Mouse (Mus musculus) neural tube, embryonic 13.5 days (tissue): ENCODE measurements around the gene Pnp. TPM values are rescaled to one million over a fixed set of nuclear protein-coding genes. Genes with fewer than 3 reads are reported as not detected.
"Not testable (repeated sequence)": the region's sequence is repeated elsewhere in the genome, so short reads cannot be mapped to it uniquely, and the experiment has no call there.

Source experiments
- ATAC-seq: fragments of 200-750 bp; cut with Nextera tagmentation; 2 replicates; pipeline ENCODE4 v1.8.0; 2017; ENCODE audit warnings: low read depth, mild to moderate bottlenecking, moderate TSS enrichment, moderate library complexity
- H3K27ac ChIP-seq: fragments of 300-500 bp; sonication (generic); replicated peaks from 2 replicates; pipeline ENCODE4 v1.5.1; 2015; ENCODE audit warnings: moderate library complexity, mild to moderate bottlenecking, inconsistent platforms
- H3K27me3 ChIP-seq: fragments of 300-500 bp; sonication (generic); 2 replicates; pipeline ENCODE4 v1.6.1; 2015; ENCODE audit warnings: mild to moderate bottlenecking, inconsistent platforms
- H3K36me3 ChIP-seq: fragments of 300-500 bp; sonication (generic); 2 replicates; pipeline ENCODE4 v1.6.1; 2015; ENCODE audit warnings: mild to moderate bottlenecking, inconsistent platforms
- H3K4me1 ChIP-seq: fragments of 300-500 bp; sonication (generic); replicated peaks from 2 replicates; pipeline ENCODE4 v1.6.1; 2015; ENCODE audit warnings: inconsistent platforms
- H3K4me2 ChIP-seq: fragments of 300-500 bp; sonication (generic); 2 replicates; pipeline ENCODE4 v1.6.1; 2015; ENCODE audit warnings: inconsistent platforms, mild to moderate bottlenecking, moderate library complexity
- H3K4me3 ChIP-seq: fragments of 300-500 bp; sonication (generic); 2 replicates; pipeline ENCODE4 v1.5.1; 2015; ENCODE audit warnings: mild to moderate bottlenecking, inconsistent platforms
- H3K9ac ChIP-seq: fragments of 300-500 bp; sonication (generic); 2 replicates; pipeline ENCODE4 v1.6.1; 2015; ENCODE audit warnings: moderate library complexity, mild to moderate bottlenecking, inconsistent platforms
- H3K9me3 ChIP-seq: fragments of 300-500 bp; sonication (generic); 2 replicates; pipeline ENCODE4 v1.6.1; 2016; ENCODE audit warnings: inconsistent platforms
- WGBS: fragments of 180-500 bp; shearing (Covaris S2); methylation state at CpG from one replicate; pipeline ENCODE4 v1.1.7; 2015; 5-methylcytosine and 5-hydroxymethylcytosine counted together
- polyA plus RNA-seq: library from polyadenylated mRNA; unstranded; fragments of >200 nt; fragmentation: Nextera tagmentation; extraction: Ambion mirVana; gene quantifications from 2 replicates; pipeline ENCODE4 v1.2.1, GENCODE M21; 2015

The Pnp gene
- polyA plus RNA-seq, 1 experiment from 2014 or later = 25.8 TPM

DNA sequence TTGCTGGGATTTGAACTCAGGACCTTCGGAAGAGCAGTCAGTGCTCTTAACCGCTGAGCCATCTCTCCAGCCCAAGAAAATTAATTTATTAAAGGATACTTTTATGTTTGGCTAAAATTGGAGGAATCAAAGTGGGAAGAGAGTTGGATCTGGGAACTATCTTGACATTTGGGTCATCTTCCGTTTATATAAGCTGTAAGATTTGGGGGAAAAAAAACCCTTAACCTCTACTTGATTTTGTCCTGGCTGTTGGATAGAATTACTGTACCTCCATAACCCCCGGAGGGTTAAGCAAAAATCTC lies 26.1 kb upstream of the Pnp start:
- no peak for ATAC-seq
- Histone ChIP-seq H3K9me3 (no peaks in the 10 kb centered on the region), H3K27ac (no peak overlapping the region), H3K4me1 (peaks cover 8% of the 10 kb centered on the region), H3K27me3 (no peaks in the 10 kb centered on the region), H3K4me3 (no peak overlapping the region), H3K9ac (no peak overlapping the region), H3K4me2 (no peak overlapping the region), H3K36me3 (no peaks in the 10 kb centered on the region)
- WGBS = 84% methylated on average over 4 of the region's 4 CpGs

DNA sequence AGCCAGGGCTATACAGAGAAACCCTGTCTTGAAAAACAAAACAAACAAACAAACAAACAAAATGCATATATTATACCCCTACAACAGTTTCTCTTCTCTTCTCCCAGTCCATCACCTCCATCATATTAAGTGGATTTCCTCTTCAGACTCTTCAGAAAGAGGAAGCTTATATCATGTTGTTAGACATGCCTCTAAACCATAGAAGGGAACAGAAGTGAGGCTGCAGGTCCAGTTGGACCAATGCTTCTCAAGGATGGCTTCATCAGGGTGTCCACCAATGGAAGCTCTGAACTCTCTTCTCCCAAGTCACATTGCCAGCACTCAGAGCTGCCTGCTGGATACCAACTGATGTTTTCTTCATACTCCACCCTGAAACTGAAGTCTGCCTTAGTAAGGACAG lies 25.6 kb upstream of the Pnp start:
- H3K4me3 ChIP-seq, H3K4me1 ChIP-seq, H3K4me2 ChIP-seq, H3K36me3 ChIP-seq, H3K9me3 ChIP-seq, H3K9ac ChIP-seq, ATAC-seq, H3K27ac ChIP-seq, H3K27me3 ChIP-seq: not testable (repeated sequence)

DNA sequence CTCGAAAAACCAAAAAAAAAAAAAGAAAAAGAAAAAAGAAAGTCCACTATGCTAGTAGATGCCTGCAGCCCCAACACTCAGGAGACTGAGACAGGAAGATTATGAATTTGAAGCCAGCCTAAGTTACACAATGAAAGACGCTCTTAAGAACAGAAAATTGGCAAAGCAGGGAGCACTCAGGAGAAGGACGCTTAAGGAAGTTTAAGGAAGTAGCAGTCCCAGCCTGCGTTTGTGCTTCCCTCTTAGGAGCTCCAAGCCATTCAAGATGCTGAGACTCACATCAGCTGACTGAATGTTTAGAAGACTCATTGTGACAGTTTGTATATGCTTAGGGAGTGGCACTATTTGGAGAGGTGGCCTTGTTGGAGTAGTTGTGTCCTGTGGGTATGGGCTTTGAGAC lies 22.8 kb upstream of the Pnp start:
- Histone ChIP-seq H3K9ac (no peak overlapping the region), H3K27me3 (no peaks in the 10 kb centered on the region), H3K4me2 (no peak overlapping the region), H3K4me3 (no peak overlapping the region), H3K27ac (no peak overlapping the region), H3K9me3 (no peaks in the 10 kb centered on the region), H3K36me3 (peaks cover 21% of the 10 kb centered on the region), H3K4me1 (peaks cover 8% of the 10 kb centered on the region)
- no peak for ATAC-seq
- 82% methylated on average over 4 of the region's 4 CpGs for WGBS

DNA sequence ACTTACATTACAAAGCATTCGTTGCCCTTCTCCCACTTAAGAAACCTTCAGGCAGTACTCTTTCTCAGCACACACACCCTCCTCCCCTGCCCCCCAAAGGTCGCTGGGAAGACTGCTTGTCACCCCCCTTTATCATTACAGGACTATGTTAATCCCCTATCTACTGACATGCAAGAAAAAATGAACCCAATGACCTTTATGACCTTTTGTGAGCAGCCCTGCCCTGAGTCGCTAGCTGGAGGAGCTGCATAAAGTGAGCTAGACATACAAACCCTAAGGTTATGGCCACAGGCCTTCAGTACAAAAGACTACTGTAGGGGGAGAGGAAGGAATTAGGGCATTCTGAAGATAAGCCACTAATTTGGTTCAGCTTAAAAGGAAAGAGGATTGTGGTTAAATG lies 19.5 kb upstream of the Pnp start:
- H3K9me3 ChIP-seq = no peaks in the 10 kb centered on the region
- no peak overlapping the region for H3K9ac ChIP-seq
- 63% methylated on average over 3 of the region's 3 CpGs for WGBS
- ATAC-seq = no peak
- no peak overlapping the region for H3K4me3 ChIP-seq
- no peaks in the 10 kb centered on the region for H3K4me1 ChIP-seq
- H3K27ac ChIP-seq = no peak overlapping the region
- H3K27me3 ChIP-seq = no peaks in the 10 kb centered on the region
- peaks cover 51% of the 10 kb centered on the region for H3K36me3 ChIP-seq
- no peak overlapping the region for H3K4me2 ChIP-seq

DNA sequence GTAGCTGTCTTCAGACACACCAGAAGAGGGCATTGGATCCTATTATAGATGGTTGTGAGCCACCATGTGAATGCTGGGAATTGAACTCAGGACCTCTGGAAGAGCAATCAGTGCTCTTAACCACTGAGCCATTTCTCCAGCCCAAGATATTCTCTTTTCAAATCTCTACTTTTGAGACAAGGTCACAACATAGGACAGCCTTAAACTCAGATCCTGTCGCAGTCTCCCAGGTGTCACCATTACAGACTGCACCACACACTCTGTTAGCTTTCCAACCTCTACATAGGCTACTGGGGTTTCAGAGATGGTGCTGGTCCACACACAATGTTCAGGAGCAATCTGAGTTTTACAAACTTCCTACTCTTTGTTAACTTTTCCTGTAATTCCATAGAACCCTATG lies 7.4 kb upstream of the Pnp start:
- WGBS = 85% methylated on average over 1 of the region's 1 CpGs

DNA sequence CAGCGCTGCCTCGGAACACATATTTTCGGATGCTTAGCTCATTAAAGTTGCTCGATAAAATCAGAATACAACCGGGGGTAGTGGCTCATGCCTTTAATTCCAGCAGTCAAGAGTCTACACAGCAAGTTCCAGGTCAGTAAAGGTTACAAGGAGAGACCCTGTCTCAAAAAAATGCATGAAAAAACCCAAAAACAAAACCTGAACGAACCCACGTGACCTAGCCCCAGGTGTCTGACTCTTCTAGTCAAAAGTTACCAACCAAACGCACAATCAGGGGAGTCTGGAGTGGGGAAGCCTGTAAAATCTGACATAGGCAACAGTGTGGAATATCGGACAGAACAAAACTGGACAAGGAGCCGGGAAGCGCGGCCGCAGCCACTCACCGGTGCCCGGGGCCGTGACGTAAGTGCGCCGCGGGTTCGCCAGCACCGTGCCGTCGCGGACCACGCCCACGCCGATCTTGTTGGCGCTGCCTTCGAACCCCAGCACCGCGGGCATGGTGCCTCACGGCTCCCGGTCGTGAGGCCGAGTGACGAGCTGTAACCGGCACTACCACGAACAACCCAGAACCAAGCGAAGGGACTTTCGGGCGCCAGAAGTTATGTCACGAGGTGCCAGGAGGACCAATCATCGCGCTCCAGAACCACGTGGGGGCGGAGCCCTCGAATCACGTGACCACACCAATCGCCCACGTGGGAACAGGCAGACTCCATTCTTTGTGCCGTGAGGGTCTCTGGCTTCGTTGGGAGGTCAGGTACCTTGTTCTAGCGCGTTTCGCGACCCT lies 6.4 kb upstream of the Pnp start, which contains the start of the genes Osgep and Apex1:
Osgep (minus strand) TSS at position 613 of the 784 bp plus-strand sequence.
Apex1 (plus strand) TSS at position 688 of the 784 bp plus-strand sequence.
- no peaks in the 10 kb centered on the region for H3K9me3 ChIP-seq
- H3K4me1 ChIP-seq = peaks cover 46% of the 10 kb centered on the region
- H3K9ac ChIP-seq = peak within 1 kb of the TSS; percentile 84
- ATAC-seq = peak; percentile 96
- H3K4me3 ChIP-seq = peak within 1 kb of the TSS; percentile 78
- H3K4me2 ChIP-seq = peak within 1 kb of the TSS; percentile 87
- H3K36me3 ChIP-seq = peaks cover 41% of the 10 kb centered on the region
- no peaks in the 10 kb centered on the region for H3K27me3 ChIP-seq
- WGBS = under 1% methylated on average over 57 of the region's 57 CpGs
- H3K27ac ChIP-seq = peak within 1 kb of the TSS; percentile 93

More for the DNA sequence above, 7.4 kb upstream of the Pnp start:
- H3K9me3 ChIP-seq, H3K27ac ChIP-seq, H3K9ac ChIP-seq, ATAC-seq, H3K27me3 ChIP-seq: not testable (repeated sequence)
- Histone ChIP-seq H3K4me2 (peak overlapping the region; percentile 87), H3K36me3 (peaks cover 31% of the 10 kb centered on the region), H3K4me3 (peak overlapping the region; percentile 78), H3K4me1 (peaks cover 36% of the 10 kb centered on the region)

DNA sequence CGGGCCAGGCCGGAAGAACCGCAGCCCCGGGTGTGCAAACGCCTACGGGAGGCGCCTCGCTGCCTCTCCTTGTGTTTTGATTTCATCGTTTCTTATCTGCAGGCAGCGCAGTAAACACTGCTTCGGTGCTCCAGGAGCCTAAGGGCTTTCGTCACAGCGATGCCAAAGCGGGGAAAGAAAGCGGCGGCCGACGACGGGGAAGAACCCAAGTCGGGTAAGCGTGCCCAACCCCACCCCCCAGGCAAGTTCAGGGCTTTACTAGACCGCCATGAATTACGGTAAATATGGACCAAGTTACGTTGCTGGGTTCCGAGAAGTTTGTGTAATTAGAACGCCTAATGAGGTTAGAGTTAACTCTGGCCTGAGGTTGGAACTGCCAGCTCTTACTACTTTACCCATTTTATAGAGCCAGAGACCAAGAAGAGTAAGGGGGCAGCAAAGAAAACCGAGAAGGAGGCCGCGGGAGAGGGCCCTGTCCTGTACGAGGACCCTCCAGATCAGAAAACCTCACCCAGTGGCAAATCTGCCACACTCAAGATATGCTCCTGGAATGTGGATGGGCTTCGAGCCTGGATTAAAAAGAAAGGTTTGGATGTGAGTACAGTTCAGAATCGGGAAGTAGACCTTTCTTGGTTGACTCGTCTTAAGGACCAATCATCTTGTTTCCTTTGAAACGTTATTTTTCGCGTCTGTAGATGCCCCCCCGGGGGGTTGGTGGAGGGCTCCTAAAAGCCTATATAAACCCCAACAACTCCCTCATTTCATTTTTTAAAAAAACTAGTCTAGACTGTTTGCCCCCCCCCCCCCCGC lies 5.6 kb upstream of the Pnp start:
- Histone ChIP-seq H3K27me3 (no peaks in the 10 kb centered on the region), H3K4me1 (peaks cover 55% of the 10 kb centered on the region), H3K4me3 (peak overlapping the region; percentile 78), H3K27ac (peak overlapping the region; percentile 93), H3K4me2 (peak overlapping the region; percentile 87), H3K9me3 (no peaks in the 10 kb centered on the region), H3K9ac (peak overlapping the region; percentile 84), H3K36me3 (peaks cover 38% of the 10 kb centered on the region)
- ATAC-seq = peak; percentile 48
- WGBS = under 1% methylated on average over 38 of the region's 38 CpGs

DNA sequence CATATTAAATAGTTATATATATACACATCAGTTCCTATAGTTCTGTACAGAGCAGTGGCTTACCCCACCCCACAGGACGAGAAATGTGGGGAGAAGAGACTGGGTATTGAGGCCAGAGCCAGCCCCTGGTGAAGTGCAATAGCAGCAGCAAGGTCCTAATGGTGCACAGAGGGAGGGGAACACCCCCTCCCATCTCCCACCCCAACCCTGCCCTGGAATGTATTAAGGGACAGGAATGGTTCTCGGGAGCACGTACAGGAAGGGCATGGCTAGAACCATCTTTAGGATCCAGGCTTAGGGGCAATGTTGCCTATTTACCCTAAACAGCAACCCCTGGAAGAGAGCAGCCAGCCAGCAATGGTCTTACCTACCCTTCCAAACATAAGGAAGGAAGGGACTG lies 3.5 kb upstream of the Pnp start:
- no peaks in the 10 kb centered on the region for H3K9me3 ChIP-seq
- no peak for ATAC-seq
- peaks cover 38% of the 10 kb centered on the region for H3K36me3 ChIP-seq
- no peak overlapping the region for H3K4me3 ChIP-seq
- WGBS = 64% methylated on average over 3 of the region's 3 CpGs
- no peak overlapping the region for H3K9ac ChIP-seq
- no peak overlapping the region for H3K4me2 ChIP-seq
- peaks cover 64% of the 10 kb centered on the region for H3K4me1 ChIP-seq
- H3K27ac ChIP-seq = no peak overlapping the region
- H3K27me3 ChIP-seq = no peaks in the 10 kb centered on the region

DNA sequence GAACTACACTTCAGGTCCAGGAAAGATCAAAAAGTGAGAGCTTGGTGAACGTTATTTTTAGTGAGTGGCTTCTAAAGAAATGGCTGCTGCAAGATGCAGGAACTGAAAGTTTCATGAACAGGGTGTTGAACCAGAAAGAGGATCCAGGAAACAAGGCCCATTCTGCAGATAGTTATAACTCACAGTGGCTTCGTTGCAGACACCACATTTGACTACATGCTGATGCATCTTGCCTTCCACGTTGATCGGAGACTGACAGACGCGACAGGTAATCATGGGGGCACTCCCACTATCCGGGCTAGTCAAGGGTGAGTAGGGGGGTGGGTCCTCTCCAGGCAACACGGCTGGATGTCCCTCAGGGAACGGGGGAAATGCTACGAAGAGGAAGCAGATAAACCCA lies 931 bp upstream of the Pnp start:
- peaks cover 55% of the 10 kb centered on the region for H3K4me1 ChIP-seq
- no peak for ATAC-seq

DNA sequence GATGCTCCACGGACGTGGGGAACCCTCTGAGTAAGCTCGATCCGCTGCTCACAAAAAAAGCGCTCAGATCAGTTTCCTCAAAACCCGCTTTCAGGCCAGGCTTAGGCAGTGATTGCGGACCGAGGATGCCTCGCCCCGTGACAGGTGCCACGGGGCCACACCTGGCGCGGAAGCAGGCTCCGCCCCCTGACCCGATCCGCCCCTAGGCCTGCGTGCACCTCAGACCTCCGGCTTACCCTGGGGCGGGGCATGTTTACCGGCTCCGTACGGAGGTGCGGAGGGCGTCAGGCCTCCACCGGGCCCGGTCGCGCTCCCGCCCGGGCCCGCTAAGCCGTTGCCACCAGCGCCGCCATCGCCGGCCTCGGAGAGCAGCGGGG lies 517 bp upstream of the Pnp start:
- H3K9ac ChIP-seq = peak overlapping the region; percentile 99
- H3K4me1 ChIP-seq = peaks cover 55% of the 10 kb centered on the region
- ATAC-seq = peak; percentile 54
- no peaks in the 10 kb centered on the region for H3K27me3 ChIP-seq
- H3K36me3 ChIP-seq = peaks cover 38% of the 10 kb centered on the region
- WGBS = 0% methylated on average over 38 of the region's 38 CpGs
- peak overlapping the region; percentile 86 for H3K27ac ChIP-seq
- peak overlapping the region; percentile 99 for H3K4me3 ChIP-seq
- no peaks in the 10 kb centered on the region for H3K9me3 ChIP-seq
- peak overlapping the region; percentile 90 for H3K4me2 ChIP-seq

More for the DNA sequence above, 931 bp upstream of the Pnp start:
- peak overlapping the region; percentile 99 for H3K9ac ChIP-seq
- peak overlapping the region; percentile 86 for H3K27ac ChIP-seq
- H3K4me2 ChIP-seq = peak overlapping the region; percentile 90
- no peaks in the 10 kb centered on the region for H3K9me3 ChIP-seq
- peak overlapping the region; percentile 99 for H3K4me3 ChIP-seq
- WGBS = 18% methylated on average over 10 of the region's 10 CpGs
- H3K27me3 ChIP-seq = no peaks in the 10 kb centered on the region
- H3K36me3 ChIP-seq = peaks cover 38% of the 10 kb centered on the region

DNA sequence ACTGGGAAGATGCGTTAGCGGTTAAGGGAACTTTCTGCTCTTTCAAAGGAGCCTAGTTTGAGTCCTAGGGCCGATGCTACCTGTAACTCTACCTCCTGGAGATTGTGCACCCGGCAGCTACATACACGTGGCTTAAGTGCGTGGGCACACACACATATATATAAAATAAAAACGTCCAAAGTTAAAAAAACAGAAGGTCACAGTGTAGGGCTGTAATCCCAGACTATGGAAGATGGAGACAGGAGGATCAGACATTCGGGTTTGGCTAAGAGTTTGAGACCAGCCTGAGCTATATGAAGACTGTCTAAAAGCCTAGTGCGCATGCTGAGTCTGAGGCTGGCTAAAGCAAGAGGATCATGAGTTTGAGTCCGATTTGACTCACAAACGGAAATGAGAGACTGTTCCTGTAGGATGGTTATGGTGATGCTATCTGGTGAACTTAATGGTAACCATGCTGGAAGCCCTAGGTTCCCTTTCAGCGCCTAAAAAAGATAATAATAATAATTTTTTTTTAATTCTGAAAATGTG lies 675 bp downstream of the Pnp start:
- Histone ChIP-seq H3K27me3 (no peaks in the 10 kb centered on the region), H3K4me3 (peak overlapping the region; percentile 99), H3K27ac (peak overlapping the region; percentile 89), H3K36me3 (peaks cover 30% of the 10 kb centered on the region), H3K9ac (peak overlapping the region; percentile 73), H3K4me1 (peaks cover 44% of the 10 kb centered on the region), H3K4me2 (peak overlapping the region; percentile 74), H3K9me3 (no peaks in the 10 kb centered on the region)
- WGBS = 11% methylated on average over 12 of the region's 12 CpGs
- no peak for ATAC-seq

DNA sequence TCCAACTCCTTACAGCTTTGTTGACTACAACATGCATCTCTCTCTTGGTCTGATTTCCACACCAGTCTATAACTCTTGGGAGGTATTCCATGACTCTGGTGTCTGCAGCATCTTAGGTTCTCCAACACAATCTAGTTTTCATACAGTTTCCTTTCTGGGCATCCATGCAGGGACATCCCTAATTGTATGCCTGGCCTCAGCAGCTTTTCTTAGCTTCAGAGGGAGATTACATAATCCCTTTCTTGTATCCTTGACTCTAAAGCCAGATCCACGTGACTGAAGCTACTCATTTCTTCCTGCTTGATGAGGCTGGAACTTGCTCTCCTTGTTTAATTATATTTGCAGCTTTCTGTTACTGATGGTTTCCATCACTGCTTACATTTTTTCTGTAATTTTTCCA lies 5.8 kb downstream of the Pnp start:
- peaks cover 5% of the 10 kb centered on the region for H3K4me1 ChIP-seq
- 63% methylated on average over 1 of the region's 1 CpGs for WGBS
- H3K9ac ChIP-seq = no peak overlapping the region
- no peak overlapping the region for H3K4me2 ChIP-seq
- no peaks in the 10 kb centered on the region for H3K27me3 ChIP-seq
- H3K9me3 ChIP-seq = no peaks in the 10 kb centered on the region
- H3K27ac ChIP-seq = no peak overlapping the region
- H3K36me3 ChIP-seq = no peaks in the 10 kb centered on the region
- ATAC-seq = no peak
- no peak overlapping the region for H3K4me3 ChIP-seq
